Mouse (Mus musculus): ENCODE data around the gene Snd1. TPM values are rescaled to one million over a fixed set of nuclear protein-coding genes. Genes with fewer than 3 reads are reported as not detected.

Snd1 gene
- polyA plus RNA-seq, 1 experiment from 2014 or later = 110 TPM

- DNase-seq (ENCODE audit: extremely low spot score, low spot score) = no peak
- no peak overlapping the region for H3K27ac ChIP-seq
- H3K36me3 ChIP-seq (replicated peaks) = peaks cover 23% of the 10 kb centered on the region
- no peaks in the 10 kb centered on the region for H3K27me3 ChIP-seq (ENCODE audit: poor library complexity, severe bottlenecking)
- WGBS = 91% methylated on average over 7 of the region's 7 CpGs
- H3K9me3 ChIP-seq = no peaks in the 10 kb centered on the region
- peaks cover 23% of the 10 kb centered on the region for H3K4me1 ChIP-seq
- H3K4me3 ChIP-seq = no peak overlapping the region
These were observed 270.9 kb downstream of the Snd1 start for GRCm38 (mm10) chr6:28745864-28746263.

GRCm38 (mm10) chr6:28747025-28747424 is 272.1 kb downstream of the Snd1 start:
- peaks cover 23% of the 10 kb centered on the region for H3K4me1 ChIP-seq
- H3K9me3 ChIP-seq = no peaks in the 10 kb centered on the region
- no peak overlapping the region for H3K4me3 ChIP-seq
- 90% methylated on average over 5 of the region's 5 CpGs for WGBS
- no peak for DNase-seq (ENCODE audit: extremely low spot score, low spot score)
- H3K36me3 ChIP-seq (replicated peaks) = peaks cover 24% of the 10 kb centered on the region
- no peaks in the 10 kb centered on the region for H3K27me3 ChIP-seq (ENCODE audit: poor library complexity, severe bottlenecking)
- H3K27ac ChIP-seq = no peak overlapping the region

- 77% methylated on average over 14 of the region's 14 CpGs for WGBS
- H3K27ac ChIP-seq = no peak overlapping the region
- DNase-seq (ENCODE audit: extremely low spot score, low spot score) = no peak
These were observed 273.2 kb downstream of the Snd1 start for GRCm38 (mm10) chr6:28747931-28748670.

GRCm38 (mm10) chr6:28749224-28749623 is 274.3 kb downstream of the Snd1 start:
- peaks cover 24% of the 10 kb centered on the region for H3K36me3 ChIP-seq (replicated peaks)

More at GRCm38 (mm10) chr6:28747931-28748670, 273.2 kb downstream of the Snd1 start:
- Histone ChIP-seq H3K27me3 (ENCODE audit: poor library complexity, severe bottlenecking) (no peaks in the 10 kb centered on the region), H3K9me3 (no peaks in the 10 kb centered on the region), H3K4me1 (peaks cover 21% of the 10 kb centered on the region), H3K36me3 (replicated peaks) (peaks cover 24% of the 10 kb centered on the region), H3K4me3 (no peak overlapping the region)

GRCm38 (mm10) chr6:28751186-28751585 is 276.2 kb downstream of the Snd1 start:
- peaks cover 13% of the 10 kb centered on the region for H3K36me3 ChIP-seq (replicated peaks)
- 94% methylated on average over 3 of the region's 3 CpGs for WGBS
- no peak for DNase-seq (ENCODE audit: extremely low spot score, low spot score)
- H3K27ac ChIP-seq = no peak overlapping the region
- no peaks in the 10 kb centered on the region for H3K27me3 ChIP-seq (ENCODE audit: poor library complexity, severe bottlenecking)
- H3K4me1 ChIP-seq = peaks cover 36% of the 10 kb centered on the region
- H3K9me3 ChIP-seq = no peaks in the 10 kb centered on the region
- H3K4me3 ChIP-seq = no peak overlapping the region

More at GRCm38 (mm10) chr6:28749224-28749623, 274.3 kb downstream of the Snd1 start:
- Histone ChIP-seq H3K9me3 (no peaks in the 10 kb centered on the region), H3K4me3 (no peak overlapping the region), H3K27me3 (ENCODE audit: poor library complexity, severe bottlenecking) (no peaks in the 10 kb centered on the region), H3K27ac (no peak overlapping the region), H3K4me1 (peaks cover 27% of the 10 kb centered on the region)
- WGBS = 86% methylated on average over 3 of the region's 3 CpGs
- no peak for DNase-seq (ENCODE audit: extremely low spot score, low spot score)

- H3K4me1 ChIP-seq = peaks cover 47% of the 10 kb centered on the region
- H3K27ac ChIP-seq = no peak overlapping the region
- 96% methylated on average over 5 of the region's 5 CpGs for WGBS
- H3K9me3 ChIP-seq = no peaks in the 10 kb centered on the region
- H3K27me3 ChIP-seq (ENCODE audit: poor library complexity, severe bottlenecking) = no peaks in the 10 kb centered on the region
- no peak for DNase-seq (ENCODE audit: extremely low spot score, low spot score)
- no peak overlapping the region for H3K4me3 ChIP-seq
- 0 out of 2 replicates have a peak, but pooled peaks cover 3% of the 10 kb centered on the region for H3K36me3 ChIP-seq (replicated peaks)
These were observed 278.3 kb downstream of the Snd1 start for GRCm38 (mm10) chr6:28753217-28753616.

GRCm38 (mm10) chr6:28753681-28754080 is 278.7 kb downstream of the Snd1 start:
- no peak for DNase-seq (ENCODE audit: extremely low spot score, low spot score)
- Histone ChIP-seq H3K9me3 (no peaks in the 10 kb centered on the region), H3K4me3 (no peak overlapping the region), H3K36me3 (replicated peaks) (0 out of 2 replicates have a peak, but pooled peaks cover 3% of the 10 kb centered on the region), H3K27me3 (ENCODE audit: poor library complexity, severe bottlenecking) (no peaks in the 10 kb centered on the region), H3K4me1 (peaks cover 47% of the 10 kb centered on the region), H3K27ac (no peak overlapping the region)
- WGBS = 81% methylated on average over 5 of the region's 5 CpGs

- Histone ChIP-seq H3K27me3 (ENCODE audit: poor library complexity, severe bottlenecking) (no peaks in the 10 kb centered on the region), H3K4me3 (no peak overlapping the region), H3K36me3 (replicated peaks) (0 out of 2 replicates have a peak, but pooled peaks cover 3% of the 10 kb centered on the region), H3K4me1 (peaks cover 50% of the 10 kb centered on the region), H3K27ac (no peak overlapping the region), H3K9me3 (no peaks in the 10 kb centered on the region)
- DNase-seq (ENCODE audit: extremely low spot score, low spot score) = no peak
- WGBS = 88% methylated on average over 6 of the region's 6 CpGs
These were observed 279.4 kb downstream of the Snd1 start for GRCm38 (mm10) chr6:28754127-28754898.

- DNase-seq (ENCODE audit: extremely low spot score, low spot score) = peak; percentile 36
- Histone ChIP-seq H3K27me3 (ENCODE audit: poor library complexity, severe bottlenecking) (no peaks in the 10 kb centered on the region), H3K4me3 (no peak overlapping the region), H3K9me3 (no peaks in the 10 kb centered on the region), H3K27ac (peak overlapping the region; percentile 72), H3K4me1 (peaks cover 70% of the 10 kb centered on the region), H3K36me3 (replicated peaks) (no peaks in the 10 kb centered on the region)
- WGBS = 59% methylated on average over 10 of the region's 10 CpGs
These were observed 281.5 kb downstream of the Snd1 start for GRCm38 (mm10) chr6:28756306-28757018.

- H3K27me3 ChIP-seq (ENCODE audit: poor library complexity, severe bottlenecking) = no peaks in the 10 kb centered on the region
- no peaks in the 10 kb centered on the region for H3K9me3 ChIP-seq
- H3K4me1 ChIP-seq = peaks cover 84% of the 10 kb centered on the region
- WGBS = 92% methylated on average over 4 of the region's 4 CpGs
- no peak overlapping the region for H3K27ac ChIP-seq
- no peak overlapping the region for H3K4me3 ChIP-seq
- no peak for DNase-seq (ENCODE audit: extremely low spot score, low spot score)
- no peaks in the 10 kb centered on the region for H3K36me3 ChIP-seq (replicated peaks)
These were observed 283.4 kb downstream of the Snd1 start for GRCm38 (mm10) chr6:28758293-28758692.

GRCm38 (mm10) chr6:28761728-28762127 is 286.8 kb downstream of the Snd1 start:
- H3K4me1 ChIP-seq = peaks cover 61% of the 10 kb centered on the region
- DNase-seq (ENCODE audit: extremely low spot score, low spot score) = no peak
- H3K9me3 ChIP-seq = no peaks in the 10 kb centered on the region
- WGBS = 28% methylated on average over 3 of the region's 3 CpGs
- no peaks in the 10 kb centered on the region for H3K36me3 ChIP-seq (replicated peaks)
- no peak overlapping the region for H3K4me3 ChIP-seq
- no peaks in the 10 kb centered on the region for H3K27me3 ChIP-seq (ENCODE audit: poor library complexity, severe bottlenecking)
- H3K27ac ChIP-seq = no peak overlapping the region

- no peak overlapping the region for H3K4me3 ChIP-seq
- H3K36me3 ChIP-seq (replicated peaks) = no peaks in the 10 kb centered on the region
- WGBS = 18% methylated on average over 5 of the region's 5 CpGs
- H3K9me3 ChIP-seq = no peaks in the 10 kb centered on the region
- peaks cover 56% of the 10 kb centered on the region for H3K4me1 ChIP-seq
- no peak for DNase-seq (ENCODE audit: extremely low spot score, low spot score)
- H3K27me3 ChIP-seq (ENCODE audit: poor library complexity, severe bottlenecking) = no peaks in the 10 kb centered on the region
- peak overlapping the region; percentile 65 for H3K27ac ChIP-seq
These were observed 287.3 kb downstream of the Snd1 start for GRCm38 (mm10) chr6:28762132-28762775.
